Mouse (Mus musculus) liver, embryonic 18 days (tissue): ENCODE measurements around the gene Eci2. TPM values are rescaled to one million over a fixed set of nuclear protein-coding genes. Genes with fewer than 3 reads are reported as not detected.

Experiments
- polyA plus RNA-seq: library from polyadenylated mRNA; depleted of rRNA; stranded (reverse); fragments of >200 nt; gene quantifications from 2 replicates; pipeline ENCODE4 v1.2.3, GENCODE M21; 2012; rRNA removed

Eci2 gene
- 70.8 and 72.6 TPM in 2 replicates for polyA plus RNA-seq

DNA sequence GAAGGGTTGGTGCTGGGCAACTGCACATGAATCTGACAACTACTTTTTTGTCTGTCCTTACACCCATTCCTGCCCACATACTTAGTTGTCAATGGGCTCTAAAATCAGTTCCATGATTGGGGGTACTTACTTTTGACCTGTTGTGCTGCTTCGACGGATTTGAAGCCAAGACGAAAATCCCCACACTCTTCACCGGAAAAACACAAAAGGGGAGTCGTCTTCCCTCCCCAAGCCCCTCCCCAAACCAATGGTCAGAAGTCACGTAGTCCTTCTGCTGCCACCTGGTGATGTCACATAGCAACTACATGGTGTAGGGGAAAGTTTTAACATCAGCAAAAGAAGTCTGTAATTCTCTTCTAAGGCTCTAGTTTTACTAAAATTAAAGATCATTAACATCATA, at the start of gene Eci2:
Gene Eci2 (minus strand): TSS at position 218 of the 400 bp plus-strand sequence.

DNA sequence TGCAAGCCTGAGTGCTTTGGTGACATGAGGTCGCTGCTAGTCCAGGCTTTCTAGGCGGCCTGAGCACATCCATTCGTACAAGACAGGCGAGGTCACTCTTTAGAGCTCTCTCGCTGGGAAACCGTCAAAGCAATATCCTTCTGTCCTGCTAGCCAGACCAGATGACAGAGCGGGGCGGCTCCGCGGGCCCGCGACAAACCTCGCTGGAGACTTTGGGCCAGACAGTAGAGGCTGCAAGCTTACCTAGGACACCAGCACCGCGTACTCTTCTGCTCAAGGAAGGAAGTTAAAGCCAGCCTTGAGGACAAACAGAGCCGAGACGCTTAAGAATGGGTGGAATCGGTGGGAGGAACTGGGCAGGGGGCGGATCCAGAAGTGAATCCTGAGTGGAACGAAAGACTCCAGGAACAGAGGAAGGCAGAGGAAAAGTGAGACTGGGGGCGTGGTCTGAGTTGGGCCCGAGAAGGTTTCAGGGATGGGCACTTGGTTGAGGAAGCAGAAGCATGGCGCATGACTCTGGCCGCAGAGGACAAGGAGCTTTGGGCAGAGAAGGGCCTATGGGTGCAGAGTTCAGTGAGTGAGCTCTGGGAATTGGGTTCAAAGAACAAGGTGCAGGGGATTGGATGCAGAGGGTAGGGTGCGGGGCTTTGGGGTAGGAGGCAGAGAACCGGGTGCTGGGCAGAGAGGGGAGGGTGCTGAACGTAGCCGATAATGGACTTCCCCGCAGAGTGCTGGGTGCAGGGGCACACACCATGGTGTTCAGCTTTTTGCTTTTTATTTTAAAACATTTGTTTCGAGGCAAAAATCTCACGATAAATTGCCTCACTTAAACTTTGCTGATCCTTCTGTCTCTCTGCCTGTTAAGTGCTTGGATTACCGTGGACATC, 63.1 kb downstream of the Eci2 start, which contains the start of gene Eci3:
Gene Eci3 (minus strand): TSS at position 300 of the 887 bp plus-strand sequence.

Other genes with a start within 250 kb of the Eci2 start
- 41.2 and 50.6 TPM in 2 replicates for gene Prpf4b, start 151.8 kb downstream of the Eci2 start, polyA plus RNA-seq
- gene Fam217a, start 102.8 kb downstream of the Eci2 start, polyA plus RNA-seq: 0.20 and 0.28 TPM in 2 replicates
- not detected in 2 replicates for gene 4933417A18Rik, start 102.7 kb downstream of the Eci2 start, polyA plus RNA-seq
- gene Eci3, start 63.3 kb downstream of the Eci2 start, polyA plus RNA-seq: 0.06 and 0.13 TPM in 2 replicates